In the genomic region with DNA sequence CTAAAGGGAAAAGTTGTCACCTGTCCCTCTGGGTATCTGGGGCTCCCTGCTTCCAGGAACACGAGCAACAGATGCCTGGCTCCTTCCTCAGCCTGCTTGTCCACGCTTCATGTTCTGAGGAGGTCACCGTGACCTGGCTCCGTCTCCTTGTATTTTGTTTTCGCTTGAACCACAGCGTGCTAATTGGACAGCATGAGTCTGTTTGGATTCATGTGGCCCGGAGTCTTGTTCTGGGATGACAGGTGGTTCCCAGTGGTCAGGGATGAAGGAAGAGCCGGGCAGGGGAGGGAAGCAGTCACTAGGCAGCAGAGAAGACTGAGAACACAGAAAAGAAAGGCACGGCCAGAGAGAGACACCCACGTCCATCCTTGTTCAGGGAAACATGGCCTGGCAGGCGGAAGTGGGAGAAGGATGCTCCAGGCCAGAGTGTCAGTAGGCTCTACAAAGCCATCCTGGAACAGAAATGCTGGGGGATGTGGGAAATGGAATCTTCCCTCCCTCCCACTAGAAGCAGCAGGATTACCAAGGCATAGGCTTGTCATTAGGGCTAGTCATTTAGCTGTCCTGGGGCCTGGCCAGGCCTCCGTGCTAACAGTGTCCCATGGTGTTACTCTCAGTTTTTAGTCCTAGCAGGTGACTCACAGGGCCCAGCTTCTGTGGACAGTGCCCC, we compare ENCODE assay signal across 13 mouse cellular contexts. TPM values are rescaled to one million over a fixed set of nuclear protein-coding genes. Genes with fewer than 3 reads are reported as not detected.
DNase-seq lines count a peak whose midpoint lies in the region; ATAC-seq and TF ChIP-seq lines count a peak whose summit lies in the region.
"Had no signal": no experiment of that assay in that cellular context is flagged by ENCODE, and none has a peak within 500 bp of the region (broad histone marks: within the 10 kb centered on the region; RNA-seq: fewer than 3 reads in every experiment).

No protein-coding gene starts in this region.

- H3K4me3 ChIP-seq in lung, postnatal 0 days (ENCODE audit: low read depth, low read length), result no peak overlapping the region
- H3K4me3 ChIP-seq: forebrain, embryonic 10.5 days had no signal

- no peak for TF ChIP-seq EP300 in lung, postnatal 0 days (IDR thresholded peaks at IDR 0.05)

- H3K9me3 ChIP-seq in lung, postnatal 0 days (ENCODE audit: low read length), result no peaks in the 10 kb centered on the region

- no peak overlapping the region for H3K4me2 ChIP-seq in lung, postnatal 0 days (replicated peaks; ENCODE audit: low read depth, low read length)

- no peaks in the 10 kb centered on the region for H3K27me3 ChIP-seq in lung, postnatal 0 days (replicated peaks; ENCODE audit: insufficient read depth, low read length)
- H3K27me3 ChIP-seq: CH12.LX had no signal

- ATAC-seq in lung, postnatal 0 days, result no peak
- ATAC-seq: intestine, postnatal 0 days had no signal

- TF ChIP-seq CTCF in lung, postnatal 0 days (IDR thresholded peaks at IDR 0.05), result no peak

- whole genome bisulfite sequencing in lung, postnatal 0 days, result 81% methylated on average over 12 of the region's 12 CpGs

- H3K9ac ChIP-seq in lung, postnatal 0 days (replicated peaks; ENCODE audit: low read depth), result no peak overlapping the region
- H3K9ac ChIP-seq: liver, embryonic 14.5 days had no signal

- H3K36me3 ChIP-seq in lung, postnatal 0 days (ENCODE audit: insufficient read depth, low read length), result peaks cover 10% of the 10 kb centered on the region; the same call in 1 of the 2 replicates

- H3K27ac ChIP-seq in lung, postnatal 0 days (ENCODE audit: low read length), result no peak overlapping the region
- H3K27ac ChIP-seq: forebrain, embryonic 10.5 days; liver, embryonic 14.5 days had no signal

- no peaks in the 10 kb centered on the region; the same call in 1 of the 2 replicates for H3K4me1 ChIP-seq in lung, postnatal 0 days (ENCODE audit: insufficient read depth, low read depth, low read length)

- peak; percentile 89 for DNase-seq in heart, adult 11 months
- no peak for DNase-seq in heart, adult 18-20 months
- DNase-seq in retina, postnatal 1 day, result peak; percentile 53
- DNase-seq in retina, embryonic 14.5 days (ENCODE audit: low spot score), result no peak
- peak; percentile 43 to 46 for DNase-seq in cerebellum, postnatal 14 days
- no peak for DNase-seq in spleen, postnatal 14 days (ENCODE audit: low spot score in 2 of 2)
- no peak for DNase-seq in lung, postnatal 0 days (ENCODE audit: low spot score)

RNA-seq across cellular contexts. Expression of a gene that starts 44.7 kb away (rescaled TPM):
- total RNA-seq in heart, adult 18-20 months (2021), result 1 to 10 TPM; 4.0 TPM
- polyA plus RNA-seq in lung, postnatal 0 days (2015; fragmentation: Nextera tagmentation; extraction: Ambion mirVana), result 1.6 and 1.8 TPM in 2 replicates
- total RNA-seq: CH12.LX; left cerebral cortex, postnatal 25 days had no signal
- polyA plus RNA-seq: heart, postnatal 0 days; intestine, postnatal 0 days had no signal

Comparison
In these comparisons a context has a peak if more than half of its experiments do, and no peak if none do; other contexts are left out.
1. DNase-seq: peak in heart, adult 11 months (single experiment), retina, postnatal 1 day (single experiment) and cerebellum, postnatal 14 days (2 of 2); none in heart, adult 18-20 months (0 of 2), retina, embryonic 14.5 days (single experiment), spleen, postnatal 14 days (0 of 2) and lung, postnatal 0 days (single experiment).